Mouse (Mus musculus) gastrocnemius, postnatal 4 days (tissue): ENCODE results near the gene Hey2. TPM values are rescaled to one million over a fixed set of nuclear protein-coding genes. Genes with fewer than 3 reads are reported as not detected.

Source experiments
- DNase-seq, 2 experiments: peaks; one replicate each; pipeline ENCODE4 v3.0.0; 2021 to 2022; ENCODE audit warnings: low spot score in 2 of 2, mixed read lengths in 2 of 2
- long read RNA-seq, 2 experiments: library from polyadenylated mRNA; stranded (forward); transcript quantifications; one replicate each; pipeline ENCODE4 v2.0.0; 2021
- total RNA-seq, 2 experiments: library from RNA; stranded (reverse); gene quantifications; 2 replicates each; pipeline ENCODE4 v1.2.3; 2021

The Hey2 gene
- 1 to 10 TPM; 1.8 to 2.0 TPM for total RNA-seq
- long read RNA-seq, experiment 1: 0 reads
- long read RNA-seq, experiment 2: 0 reads

- peak; percentile 93 to 94 for DNase-seq
Measured at GRCm38 (mm10) chr10:30842643-30843437, at the start of gene Hey2. Gene Hey2, minus strand, starts transcription at chr10:30842801.

GRCm38 (mm10) chr10:30883085-30883760 is 40.6 kb upstream of the Hey2 start:
- no peak for DNase-seq

- DNase-seq: no peak
Measured at GRCm38 (mm10) chr10:30881109-30881508, 38.5 kb upstream of the Hey2 start.

- no peak for DNase-seq
Measured at GRCm38 (mm10) chr10:30845101-30845825, 2.7 kb upstream of the Hey2 start.

GRCm38 (mm10) chr10:30844191-30845010 is 1.8 kb upstream of the Hey2 start:
- peak in 1 of 2 experiments; percentile 20 for DNase-seq

GRCm38 (mm10) chr10:30843438-30844190 is 1.0 kb upstream of the Hey2 start:
- peak in 1 of 2 experiments; percentile 11 for DNase-seq

- no peak for DNase-seq
Measured at GRCm38 (mm10) chr10:30842228-30842627, 373 bp downstream of the Hey2 start.

GRCm38 (mm10) chr10:30840824-30841223 is 1.8 kb downstream of the Hey2 start:
- DNase-seq: no peak

GRCm38 (mm10) chr10:30838188-30838587 is 4.4 kb downstream of the Hey2 start:
- DNase-seq: no peak

GRCm38 (mm10) chr10:30825049-30825448 is 17.6 kb downstream of the Hey2 start:
- no peak for DNase-seq

- DNase-seq: peak; percentile 29 to 63
Measured at GRCm38 (mm10) chr10:30810967-30811293, 31.7 kb downstream of the Hey2 start.

- no peak for DNase-seq
Measured at GRCm38 (mm10) chr10:30810247-30810966, 32.2 kb downstream of the Hey2 start.

GRCm38 (mm10) chr10:30803587-30804253 is 38.9 kb downstream of the Hey2 start:
- DNase-seq: no peak

GRCm38 (mm10) chr10:30802681-30803586 is 39.7 kb downstream of the Hey2 start, which contains the start of gene Ncoa7:
Gene Ncoa7, minus strand, starts transcription at chr10:30803326.
- peak; percentile 64 to 78 for DNase-seq

- DNase-seq: no peak
Measured at GRCm38 (mm10) chr10:30802033-30802432, 40.6 kb downstream of the Hey2 start.

GRCm38 (mm10) chr10:30799713-30800450 is 42.7 kb downstream of the Hey2 start:
- no peak for DNase-seq
